Comparison of ENCODE assay signal across 9 mouse cellular contexts in genomic region chr11:6436442-6436841, GRCm38 (mm10). TPM values are rescaled to one million over a fixed set of nuclear protein-coding genes. Genes with fewer than 3 reads are reported as not detected.
DNase-seq lines count a peak whose midpoint lies in the region; ATAC-seq and TF ChIP-seq lines count a peak whose summit lies in the region.
"Had no signal": no experiment of that assay in that cellular context is flagged by ENCODE, and none has a peak within 500 bp of the region (broad histone marks: within the 10 kb centered on the region; RNA-seq: fewer than 3 reads in every experiment).

No protein-coding gene starts in this region.

- 68% methylated on average over 8 of the region's 8 CpGs for WGBS in hindbrain, embryonic 14.5 days
- WGBS in hindbrain, embryonic 16.5 days: 58% methylated on average over 8 of the region's 8 CpGs
- 63% methylated on average over 8 of the region's 8 CpGs for WGBS in liver, embryonic 15.5 days (ENCODE audit: insufficient replicate concordance)

- no peak for DNase-seq in hindbrain, embryonic 14.5 days (ENCODE audit: low spot score)
- peak; percentile 73 to 83 for DNase-seq in adrenal gland, postnatal 36 days
- DNase-seq in gastrocnemius, adult 2 months: peak; percentile 58
- DNase-seq in frontal cortex, postnatal 14 days (ENCODE audit: low spot score in 2 of 2): no peak

- no peaks in the 10 kb centered on the region for H3K4me1 ChIP-seq in hindbrain, embryonic 14.5 days (replicated peaks; ENCODE audit: control insufficient read depth, insufficient read depth, low read length)
- H3K4me1 ChIP-seq in hindbrain, embryonic 16.5 days (ENCODE audit: control insufficient read depth, insufficient read depth, low read depth, low read length): no peaks in the 10 kb centered on the region
- H3K4me1 ChIP-seq in liver, embryonic 15.5 days (replicated peaks): no peaks in the 10 kb centered on the region; the same call in 1 of the 2 replicates
- H3K4me1 ChIP-seq: limb, embryonic 12.5 days had no signal

- H3K36me3 ChIP-seq in hindbrain, embryonic 14.5 days (replicated peaks; ENCODE audit: control insufficient read depth, insufficient read depth): peaks cover 70% of the 10 kb centered on the region
- H3K36me3 ChIP-seq in hindbrain, embryonic 16.5 days (ENCODE audit: control insufficient read depth, insufficient read depth, low read length): peaks cover 16% of the 10 kb centered on the region
- H3K36me3 ChIP-seq in liver, embryonic 15.5 days (replicated peaks): peaks cover 93% of the 10 kb centered on the region

- no peak overlapping the region for H3K9ac ChIP-seq in hindbrain, embryonic 14.5 days
- H3K9ac ChIP-seq in hindbrain, embryonic 16.5 days (ENCODE audit: low read depth, low read length): no peak overlapping the region
- H3K9ac ChIP-seq in liver, embryonic 15.5 days: no peak overlapping the region
- H3K9ac ChIP-seq: limb, embryonic 12.5 days had no signal

- TF ChIP-seq CTCF in gastrocnemius, adult 2 months (IDR thresholded peaks at IDR 0.05): peak; percentile 69

- ATAC-seq in hindbrain, embryonic 14.5 days (ENCODE audit: low FRiP score): peak; percentile 59; the same call in 1 of the 2 replicates
- no peak for ATAC-seq in hindbrain, embryonic 16.5 days
- ATAC-seq in CD4-positive, CD25-positive, alpha-beta regulatory T cell, adult 4 months: peak; percentile 63
- ATAC-seq in liver, embryonic 15.5 days (ENCODE audit: insufficient read depth): peak; percentile 52; the same call in 1 of the 2 replicates
- peak; percentile 76 for ATAC-seq in neutrophil, adult 5-6 weeks (ENCODE audit: extremely low read depth, insufficient number of reproducible peaks, low FRiP score, poor library complexity, severe bottlenecking)

- no peak overlapping the region for H3K4me2 ChIP-seq in hindbrain, embryonic 14.5 days (replicated peaks)
- no peak overlapping the region for H3K4me2 ChIP-seq in hindbrain, embryonic 16.5 days (ENCODE audit: low read length)
- H3K4me2 ChIP-seq in liver, embryonic 15.5 days: no peak overlapping the region
- H3K4me2 ChIP-seq: limb, embryonic 12.5 days had no signal

- no peak overlapping the region for H3K4me3 ChIP-seq in hindbrain, embryonic 14.5 days (replicated peaks; ENCODE audit: low read length)
- no peak overlapping the region for H3K4me3 ChIP-seq in hindbrain, embryonic 16.5 days (ENCODE audit: low read length)
- H3K4me3 ChIP-seq in gastrocnemius, adult 2 months: no peak overlapping the region
- no peak overlapping the region for H3K4me3 ChIP-seq in liver, embryonic 15.5 days (replicated peaks)
- H3K4me3 ChIP-seq: limb, embryonic 12.5 days had no signal

- H3K9me3 ChIP-seq in hindbrain, embryonic 14.5 days (ENCODE audit: control insufficient read depth, low read length): no peaks in the 10 kb centered on the region
- H3K9me3 ChIP-seq in hindbrain, embryonic 16.5 days (ENCODE audit: control insufficient read depth, low read length): no peaks in the 10 kb centered on the region
- H3K9me3 ChIP-seq in liver, embryonic 15.5 days (replicated peaks): no peaks in the 10 kb centered on the region
- H3K9me3 ChIP-seq: limb, embryonic 12.5 days had no signal

- no peak overlapping the region for H3K27ac ChIP-seq in hindbrain, embryonic 14.5 days
- H3K27ac ChIP-seq in hindbrain, embryonic 16.5 days (ENCODE audit: low read depth, low read length): no peak overlapping the region
- no peak overlapping the region for H3K27ac ChIP-seq in gastrocnemius, adult 2 months
- no peak overlapping the region for H3K27ac ChIP-seq in liver, embryonic 15.5 days (replicated peaks)
- H3K27ac ChIP-seq: limb, embryonic 12.5 days had no signal

- intact Hi-C loops in gastrocnemius, adult 2 months (cut with DNase I): no loop called here

- H3K27me3 ChIP-seq in hindbrain, embryonic 14.5 days (ENCODE audit: control insufficient read depth, insufficient read depth, low read length): no peaks in the 10 kb centered on the region
- H3K27me3 ChIP-seq in hindbrain, embryonic 16.5 days (replicated peaks; ENCODE audit: control insufficient read depth, insufficient read depth, low read length): no peaks in the 10 kb centered on the region
- H3K27me3 ChIP-seq in liver, embryonic 15.5 days: no peaks in the 10 kb centered on the region
- H3K27me3 ChIP-seq: limb, embryonic 12.5 days had no signal

RNA-seq across cellular contexts. Expression of gene H2afv, which starts 7.8 kb away (rescaled TPM):
- 239 and 249 TPM in 2 replicates for polyA plus RNA-seq in hindbrain, embryonic 14.5 days (2014; fragmentation: Nextera tagmentation; extraction: Ambion mirVana)
- 223 and 239 TPM in 2 replicates for polyA plus RNA-seq in hindbrain, embryonic 16.5 days (2015; fragmentation: Nextera tagmentation; extraction: Ambion mirVana)
- 100 to 1,000 TPM; 147 to 164 TPM for polyA plus RNA-seq in CD4-positive, CD25-positive, alpha-beta regulatory T cell, adult 4 months (2017; shearing (Covaris generic))
- total RNA-seq in adrenal gland, postnatal 36 days (2021): 10 to 100 TPM; 64.9 to 68.8 TPM
- total RNA-seq in gastrocnemius, adult 2 months (2021): 10 to 100 TPM; 44.2 to 70.3 TPM
- 109 and 118 TPM in 2 replicates for polyA plus RNA-seq in liver, embryonic 15.5 days (2015; fragmentation: Nextera tagmentation; extraction: Ambion mirVana)
- 41.4 and 46.2 TPM in 2 replicates for total RNA-seq in neutrophil, adult 5-6 weeks (2017)

RNA-seq across cellular contexts. Expression of gene Ppia, which starts 21.2 kb away (rescaled TPM):
- polyA plus RNA-seq in hindbrain, embryonic 14.5 days (2014; fragmentation: Nextera tagmentation; extraction: Ambion mirVana): 4,304 and 4,427 TPM in 2 replicates
- 4,094 and 4,423 TPM in 2 replicates for polyA plus RNA-seq in hindbrain, embryonic 16.5 days (2015; fragmentation: Nextera tagmentation; extraction: Ambion mirVana)
- polyA plus RNA-seq in CD4-positive, CD25-positive, alpha-beta regulatory T cell, adult 4 months (2017; shearing (Covaris generic)): 1,000 to 10,000 TPM; 2,528 to 2,595 TPM
- 1,000 to 10,000 TPM; 1,935 TPM for total RNA-seq in adrenal gland, postnatal 36 days (2021)
- 100 to 1,000 TPM; 205 to 209 TPM for total RNA-seq in gastrocnemius, adult 2 months (2021)
- 2,223 and 2,518 TPM in 2 replicates for polyA plus RNA-seq in liver, embryonic 15.5 days (2015; fragmentation: Nextera tagmentation; extraction: Ambion mirVana)
- total RNA-seq in neutrophil, adult 5-6 weeks (2017): 569 and 595 TPM in 2 replicates

RNA-seq across cellular contexts. Expression of gene Purb, which starts 39.3 kb away (rescaled TPM):
- polyA plus RNA-seq in hindbrain, embryonic 14.5 days (2014; fragmentation: Nextera tagmentation; extraction: Ambion mirVana): 9.8 and 9.9 TPM in 2 replicates
- polyA plus RNA-seq in hindbrain, embryonic 16.5 days (2015; fragmentation: Nextera tagmentation; extraction: Ambion mirVana): 11.2 and 11.5 TPM in 2 replicates
- 10 to 100 TPM; 22.2 to 22.3 TPM for polyA plus RNA-seq in CD4-positive, CD25-positive, alpha-beta regulatory T cell, adult 4 months (2017; shearing (Covaris generic))
- 10 to 100 TPM; 72.5 to 82.2 TPM for total RNA-seq in adrenal gland, postnatal 36 days (2021)
- total RNA-seq in gastrocnemius, adult 2 months (2021): 10 to 100 TPM; 19.9 to 23.5 TPM
- 7.6 TPM in 2 replicates for polyA plus RNA-seq in liver, embryonic 15.5 days (2015; fragmentation: Nextera tagmentation; extraction: Ambion mirVana)
- 73.4 and 75.8 TPM in 2 replicates for total RNA-seq in neutrophil, adult 5-6 weeks (2017)

RNA-seq across cellular contexts. Expression of gene Zmiz2, which starts 47.6 kb away (rescaled TPM):
- 31.7 and 33.5 TPM in 2 replicates for polyA plus RNA-seq in hindbrain, embryonic 14.5 days (2014; fragmentation: Nextera tagmentation; extraction: Ambion mirVana)
- 29.1 and 29.6 TPM in 2 replicates for polyA plus RNA-seq in hindbrain, embryonic 16.5 days (2015; fragmentation: Nextera tagmentation; extraction: Ambion mirVana)
- 10 to 100 TPM; 46.5 to 67.2 TPM for polyA plus RNA-seq in CD4-positive, CD25-positive, alpha-beta regulatory T cell, adult 4 months (2017; shearing (Covaris generic))
- 10 to 100 TPM; 49.1 to 51.0 TPM for total RNA-seq in adrenal gland, postnatal 36 days (2021)
- total RNA-seq in gastrocnemius, adult 2 months (2021): 10 to 100 TPM; 45.4 to 52.0 TPM
- polyA plus RNA-seq in liver, embryonic 15.5 days (2015; fragmentation: Nextera tagmentation; extraction: Ambion mirVana): 3.5 and 4.3 TPM in 2 replicates
- 29.6 and 32.9 TPM in 2 replicates for total RNA-seq in neutrophil, adult 5-6 weeks (2017)

Comparison
In these comparisons a context has a peak if more than half of its experiments do, and no peak if none do; other contexts are left out.
1. DNase-seq: peak in adrenal gland, postnatal 36 days (2 of 2) and gastrocnemius, adult 2 months (single experiment); none in hindbrain, embryonic 14.5 days (single experiment) and frontal cortex, postnatal 14 days (0 of 2).